Mouse (Mus musculus): ENCODE data around the gene Olfr523. TPM values are rescaled to one million over a fixed set of nuclear protein-coding genes. Genes with fewer than 3 reads are reported as not detected.

Olfr523 gene
- total RNA-seq, 2 experiments from 2014 or later, result not detected

DNA sequence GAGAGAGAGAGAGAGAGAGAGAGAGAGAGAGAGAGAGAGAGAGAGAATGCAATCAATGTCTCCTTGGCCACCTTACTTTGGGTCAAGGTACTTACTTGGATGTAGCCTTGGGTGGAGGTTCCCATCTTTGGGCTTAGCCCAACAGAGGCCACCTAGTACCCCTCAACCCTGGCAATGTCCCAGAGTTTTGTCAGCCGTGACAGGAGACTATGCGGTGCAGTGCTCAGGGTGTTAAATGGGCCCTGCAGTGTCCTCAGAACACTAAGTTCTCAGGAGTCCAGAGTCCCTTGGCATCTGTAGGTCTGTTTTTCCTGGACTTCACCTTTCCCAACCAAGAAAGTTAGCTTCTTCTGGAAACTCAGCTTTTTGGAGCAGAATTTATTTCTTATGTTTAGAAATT is 6.2 kb downstream of the Olfr523 start:
- DNase-seq (ENCODE audit: low spot score in 2 of 2), result no peak

DNA sequence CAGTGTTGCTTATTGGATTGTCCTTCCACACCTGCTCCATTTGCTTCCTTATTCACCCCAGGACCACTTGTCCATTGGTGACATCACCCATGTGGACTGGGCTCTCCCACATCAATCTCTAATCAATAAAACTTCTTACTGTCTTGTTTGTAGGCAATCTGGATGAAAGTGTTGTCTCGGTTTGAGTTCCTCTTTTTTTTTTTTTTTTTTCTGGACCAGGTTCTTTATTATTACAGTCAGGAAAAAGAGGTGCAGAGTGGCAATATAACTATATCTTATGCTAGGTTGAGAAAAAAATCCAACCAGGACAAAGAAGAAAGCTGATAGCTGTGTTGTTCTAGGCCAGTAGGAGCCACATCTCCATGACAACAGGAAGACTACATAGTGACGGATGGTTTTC is 7.7 kb downstream of the Olfr523 start:
- no peak for DNase-seq (ENCODE audit: low spot score in 2 of 2)

DNA sequence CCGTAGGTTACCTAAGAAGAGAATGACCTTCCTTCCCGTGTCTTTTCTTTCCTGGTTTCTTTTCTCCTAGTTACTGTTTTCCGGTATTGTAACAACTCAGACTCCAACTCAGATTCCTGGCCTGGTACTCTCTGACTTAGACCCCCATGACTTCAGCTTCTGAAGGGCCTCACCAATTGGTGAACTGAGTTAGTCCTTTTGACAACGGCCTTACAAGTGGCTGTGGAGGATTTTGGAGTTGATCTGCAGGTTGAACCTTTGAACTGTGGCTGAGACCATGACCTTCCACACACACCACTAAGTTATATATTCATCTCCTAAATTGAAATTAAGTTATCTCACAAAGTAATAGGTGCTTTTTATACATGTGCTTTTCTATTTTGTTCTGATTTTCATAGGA is 11.2 kb downstream of the Olfr523 start:
- no peak for DNase-seq (ENCODE audit: low spot score in 2 of 2)

DNA sequence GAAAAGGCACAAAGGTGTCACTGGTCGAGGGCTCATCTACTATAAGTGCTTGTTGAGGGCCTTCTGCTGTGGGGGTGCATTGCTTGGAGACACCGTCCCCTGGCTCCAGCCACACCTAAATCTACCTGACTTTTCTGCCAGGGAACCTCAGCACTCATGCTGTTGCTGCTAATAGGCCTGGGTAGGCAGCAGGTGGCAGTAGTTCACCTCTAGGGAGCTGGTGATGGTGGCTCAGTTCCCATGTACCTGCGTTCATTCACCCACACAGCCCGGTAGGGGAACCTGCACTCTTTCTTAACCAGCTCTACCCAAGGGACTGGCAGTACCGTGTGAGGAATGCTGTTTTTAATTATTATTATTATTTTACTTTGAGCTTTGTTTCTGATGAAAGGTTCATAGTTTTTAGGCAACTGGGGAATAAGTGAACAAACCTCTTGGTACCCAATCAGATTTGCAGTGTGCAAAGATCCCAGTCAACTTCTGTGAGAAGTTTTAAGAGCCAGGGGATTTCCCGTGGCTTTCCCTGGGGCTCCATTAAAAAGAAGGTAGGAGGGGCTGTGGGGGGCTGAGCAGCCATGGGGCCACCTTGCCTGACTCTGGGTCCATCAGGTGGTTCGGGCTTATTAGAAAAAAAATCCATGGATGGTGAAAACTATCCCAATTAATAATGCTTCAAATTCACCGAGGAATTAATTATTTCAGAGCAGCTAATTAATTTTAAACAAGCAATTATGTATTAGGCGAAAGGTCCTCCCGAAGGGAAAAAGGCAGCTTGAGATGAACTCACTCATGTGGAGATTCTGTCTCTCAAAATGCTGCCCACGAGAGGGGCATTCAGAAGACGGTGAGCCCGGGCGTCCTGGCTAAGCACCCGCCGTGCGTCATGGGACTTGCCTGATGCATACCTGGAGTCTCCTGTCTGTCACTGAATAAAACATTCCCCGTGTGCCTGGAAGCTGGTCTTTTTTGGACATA is 13.9 kb downstream of the Olfr523 start:
- no peak for DNase-seq (ENCODE audit: low spot score in 2 of 2)

DNA sequence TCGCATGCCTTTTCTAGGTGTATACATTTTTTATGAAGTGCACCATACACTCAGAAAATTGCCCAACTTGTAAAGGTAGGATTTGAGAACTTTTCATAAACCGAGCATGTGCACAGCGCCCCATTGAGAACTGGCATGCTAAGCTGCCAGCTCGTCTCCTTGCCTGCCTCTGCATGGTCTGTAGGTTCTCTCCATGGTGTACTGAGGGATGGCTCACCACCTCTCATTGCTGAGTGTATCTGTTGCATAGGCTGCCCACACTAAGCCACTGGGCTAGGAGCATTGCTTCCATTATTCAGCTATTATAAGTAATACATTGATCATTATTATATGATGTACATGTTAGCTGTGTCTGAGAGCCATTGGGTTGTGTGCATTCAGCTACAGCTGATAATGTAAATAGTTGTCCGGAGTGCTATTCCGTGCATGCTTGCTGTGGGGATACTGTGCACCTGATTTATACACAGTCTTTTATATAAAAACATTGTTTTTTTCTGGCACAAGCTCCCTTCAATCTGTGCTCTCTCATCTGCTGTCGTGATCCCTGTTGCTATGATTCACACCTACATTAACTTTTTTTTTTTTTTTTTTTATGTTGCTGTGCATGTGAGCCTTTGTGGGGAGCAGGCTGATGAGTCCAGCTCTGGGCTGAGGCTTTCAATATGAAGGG is 14.8 kb downstream of the Olfr523 start:
- DNase-seq (ENCODE audit: low spot score in 2 of 2), result no peak

DNA sequence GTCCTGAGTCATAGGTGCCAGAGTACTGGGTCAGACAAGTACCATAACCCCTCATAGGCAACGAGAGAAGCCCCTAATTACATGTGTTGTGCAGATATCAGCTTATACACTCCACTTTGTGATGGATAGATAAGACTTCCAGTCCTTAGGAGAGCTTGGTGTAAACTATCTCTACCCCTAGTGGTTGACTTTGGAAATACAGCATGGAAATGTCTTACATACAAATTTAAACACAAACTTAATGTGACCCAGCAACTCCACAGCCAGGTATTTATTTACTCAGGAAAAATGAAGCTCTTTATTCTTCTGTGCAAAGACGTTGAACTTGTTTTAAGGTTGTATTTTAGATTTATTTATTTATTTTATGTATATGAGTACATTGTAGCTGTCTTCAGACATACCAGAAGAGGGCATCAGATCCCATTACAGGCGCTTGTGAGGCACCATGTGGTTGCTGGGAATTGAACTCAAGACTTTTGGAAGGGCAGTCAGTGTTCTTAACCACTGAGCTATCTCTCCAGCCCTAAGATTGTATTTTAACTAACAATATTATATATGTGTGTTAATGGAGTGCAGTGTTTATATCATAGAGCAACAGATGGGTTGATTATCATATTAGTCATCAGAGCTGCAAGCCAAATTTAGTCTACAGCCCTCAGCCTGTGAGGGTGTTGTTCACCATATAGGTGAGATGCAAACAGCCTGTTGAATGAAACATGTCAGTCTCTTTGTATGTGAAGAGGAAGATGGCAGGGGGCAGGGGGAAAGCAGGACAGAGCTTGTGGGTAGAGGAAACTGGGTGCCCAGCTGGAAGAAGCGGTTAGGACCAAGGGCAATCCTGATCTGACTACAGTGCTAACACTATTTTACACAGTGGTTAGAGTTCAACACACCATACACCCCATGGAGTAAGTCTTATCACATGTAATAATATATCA is 15.6 kb downstream of the Olfr523 start:
- DNase-seq (ENCODE audit: low spot score in 2 of 2), result no peak

- DNase-seq (ENCODE audit: low spot score in 2 of 2), result no peak
These were observed 17.4 kb downstream of the Olfr523 start for GRCm38 (mm10) chr7:140190435-140190834.

- DNase-seq (ENCODE audit: low spot score in 2 of 2), result no peak
These were observed 19.4 kb downstream of the Olfr523 start for GRCm38 (mm10) chr7:140192445-140192844.

DNA sequence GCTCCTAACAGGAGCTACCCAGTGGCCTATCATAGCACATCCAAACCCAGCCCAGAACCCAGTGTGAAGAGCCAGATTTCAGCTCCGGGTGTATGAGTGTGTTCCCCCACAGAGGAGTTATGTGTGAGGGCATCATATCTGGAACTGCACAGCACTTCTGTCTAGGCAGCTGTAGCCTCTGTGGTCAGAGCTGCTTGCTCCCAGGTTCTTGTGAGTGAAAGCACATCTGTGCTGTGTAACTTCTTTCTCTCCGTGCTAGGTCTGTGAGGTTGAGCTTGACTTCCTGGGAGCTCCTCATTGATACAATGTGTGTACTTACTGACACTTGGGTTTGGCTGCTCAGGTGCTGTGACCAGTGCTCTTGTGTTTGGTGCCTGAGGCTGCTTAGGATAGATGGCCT is 19.8 kb downstream of the Olfr523 start:
- no peak for DNase-seq (ENCODE audit: low spot score in 2 of 2)

DNA sequence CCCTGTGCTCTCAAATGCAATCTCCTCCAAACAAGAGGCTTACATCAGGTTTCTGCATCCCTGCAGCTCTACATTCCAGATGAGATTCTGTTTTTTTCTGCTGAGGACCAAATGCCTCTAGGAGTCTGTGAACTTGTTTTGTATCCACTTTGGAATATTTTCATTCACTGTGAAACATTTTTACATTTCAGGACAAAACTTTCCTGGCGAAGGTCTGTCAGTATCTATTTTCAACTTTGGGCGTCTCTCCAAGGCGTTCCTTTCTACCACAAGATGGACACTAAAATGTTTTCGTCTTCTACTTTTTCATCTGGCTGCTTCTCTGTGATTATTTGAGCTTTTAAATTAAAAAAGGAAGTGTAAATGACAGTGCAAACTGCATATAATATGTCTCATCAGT is 21.0 kb downstream of the Olfr523 start:
- DNase-seq (ENCODE audit: low spot score in 2 of 2), result no peak

DNA sequence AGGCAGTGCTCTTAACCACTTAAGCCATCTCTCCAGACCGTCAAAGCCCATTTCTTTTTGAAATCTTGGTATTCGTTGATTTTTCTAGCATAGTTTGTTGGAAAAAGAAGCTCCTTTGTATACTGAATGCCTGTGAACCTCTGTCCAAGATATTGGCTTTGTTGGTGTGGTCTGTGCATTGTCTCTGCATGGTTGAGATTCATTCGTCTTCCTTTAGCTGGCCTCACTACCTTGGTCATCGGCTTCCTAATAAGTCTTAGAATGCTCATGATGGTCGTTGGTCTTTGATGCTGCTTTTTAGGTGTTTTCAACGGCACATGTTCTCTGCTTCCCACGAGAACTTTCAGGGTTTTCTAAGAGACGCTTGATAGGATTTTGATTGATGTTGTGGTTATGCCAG is 23.0 kb downstream of the Olfr523 start:
- DNase-seq (ENCODE audit: low spot score in 2 of 2), result no peak

- no peak for DNase-seq (ENCODE audit: low spot score in 2 of 2)
These were observed 28.1 kb downstream of the Olfr523 start for GRCm38 (mm10) chr7:140201090-140201489.

GRCm38 (mm10) chr7:140205864-140206263 is 32.8 kb downstream of the Olfr523 start, which contains the start of gene Olfr524:
Gene Olfr524, minus strand, starts transcription at chr7:140205964.
- DNase-seq (ENCODE audit: low spot score in 2 of 2), result no peak

- DNase-seq (ENCODE audit: low spot score in 2 of 2), result no peak
These were observed 33.9 kb downstream of the Olfr523 start for GRCm38 (mm10) chr7:140206904-140207303.

DNA sequence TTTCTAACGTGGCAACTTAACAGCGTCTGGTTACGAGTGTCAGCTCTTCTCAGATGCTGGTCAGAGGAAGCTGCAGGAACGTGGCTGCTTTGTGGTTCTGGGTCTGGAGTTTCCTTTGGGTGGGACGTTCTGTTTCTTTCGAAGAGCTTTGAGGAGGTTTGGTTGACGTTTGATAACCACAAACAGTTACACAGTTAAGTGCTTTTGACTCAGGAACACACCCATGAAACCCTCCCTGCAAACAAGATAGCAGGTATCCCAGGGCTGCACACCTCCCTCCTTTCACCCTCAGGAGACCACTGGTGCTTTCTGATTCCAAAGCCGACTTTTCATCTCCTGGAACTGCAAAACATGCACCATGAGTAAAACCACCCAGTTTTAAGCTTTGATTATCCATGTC is 35.1 kb downstream of the Olfr523 start:
- no peak for DNase-seq (ENCODE audit: low spot score in 2 of 2)

DNA sequence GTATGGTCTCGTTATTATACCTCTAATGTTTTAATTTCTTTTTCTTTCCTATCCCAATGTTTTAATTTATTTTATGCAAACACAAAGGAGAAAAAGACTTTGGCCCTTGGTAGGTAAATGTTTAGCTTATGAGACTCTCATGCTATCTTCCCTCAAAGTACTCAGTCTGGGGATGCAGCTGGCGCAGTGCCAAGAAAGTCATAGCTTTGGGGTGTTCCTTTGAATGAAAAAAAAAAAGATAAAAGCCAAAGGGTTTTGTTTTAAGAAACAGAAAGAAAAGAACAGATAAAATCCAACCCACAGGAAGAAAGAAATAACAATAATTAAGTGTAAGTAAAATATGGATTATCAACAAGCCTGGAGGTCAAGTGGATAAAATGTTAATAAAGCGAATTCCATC is 35.7 kb downstream of the Olfr523 start:
- no peak for DNase-seq (ENCODE audit: low spot score in 2 of 2)

- DNase-seq (ENCODE audit: low spot score in 2 of 2), result no peak
These were observed 40.8 kb downstream of the Olfr523 start for GRCm38 (mm10) chr7:140213841-140214240.

DNA sequence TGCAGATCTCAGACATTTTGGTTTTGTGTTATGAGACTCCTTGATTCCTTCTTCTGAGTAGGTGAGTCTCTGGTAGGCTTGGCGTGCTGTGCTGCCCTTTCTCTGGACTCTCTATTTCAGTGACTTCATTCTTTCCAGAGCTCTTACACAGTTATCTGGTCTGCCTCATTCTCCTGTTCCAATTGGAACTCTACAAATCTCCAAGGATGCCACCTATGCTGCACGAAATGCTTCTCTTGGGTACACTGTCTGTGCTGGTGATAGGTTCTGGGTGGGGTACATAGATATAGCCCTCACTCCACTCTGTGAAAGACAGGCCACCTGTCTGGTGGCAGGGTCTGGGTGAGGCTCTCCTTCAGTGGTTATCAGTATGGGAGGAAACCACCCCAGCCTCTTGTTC is 45.0 kb downstream of the Olfr523 start, which contains the start of gene Cd163l1:
Gene Cd163l1 (plus strand): TSS at position 301 of the 400 bp plus-strand sequence.
- DNase-seq (ENCODE audit: low spot score in 2 of 2), result no peak

GRCm38 (mm10) chr7:140219268-140219667 is 46.3 kb downstream of the Olfr523 start:
- no peak for DNase-seq (ENCODE audit: low spot score in 2 of 2)

- DNase-seq (ENCODE audit: low spot score in 2 of 2), result no peak
These were observed 47.4 kb downstream of the Olfr523 start for GRCm38 (mm10) chr7:140220375-140220774.

DNA sequence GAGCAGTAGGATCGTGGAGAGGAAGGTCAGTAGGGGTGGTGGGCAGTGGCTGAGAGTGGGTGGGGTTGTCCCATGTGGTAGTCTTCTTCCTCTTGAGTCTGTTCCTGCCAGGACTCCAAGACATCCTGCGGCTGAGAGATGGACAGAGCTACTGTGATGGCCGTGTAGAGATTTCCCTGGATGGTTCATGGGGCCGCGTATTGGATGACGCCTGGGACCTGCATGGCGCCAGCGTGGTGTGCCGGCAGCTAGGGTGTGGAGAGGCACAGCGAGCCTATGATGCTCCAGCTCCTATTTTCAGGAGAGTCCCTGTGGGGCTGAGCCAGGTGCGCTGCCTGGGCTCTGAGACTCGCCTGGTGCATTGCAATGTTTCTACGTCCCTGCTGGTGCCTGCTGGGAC is 51.2 kb downstream of the Olfr523 start:
- DNase-seq (ENCODE audit: low spot score in 2 of 2), result no peak

Data from gastrocnemius, postnatal 4 days (tissue).